ENCODE assay signal across 8 mouse cellular contexts in genomic region chr14:61037321-61038081, GRCm38 (mm10). TPM values are rescaled to one million over a fixed set of nuclear protein-coding genes. Genes with fewer than 3 reads are reported as not detected.
DNase-seq lines count a peak whose midpoint lies in the region; ATAC-seq and TF ChIP-seq lines count a peak whose summit lies in the region.

No protein-coding gene starts in this region.

- peak overlapping the region; percentile 57 for H3K27ac ChIP-seq in forebrain, embryonic 13.5 days
- no peak overlapping the region for H3K27ac ChIP-seq in heart, postnatal 0 days (ENCODE audit: low read depth)
- peak overlapping the region; percentile 97 for H3K27ac ChIP-seq in layer of hippocampus, adult 2 months
- no peak overlapping the region for H3K27ac ChIP-seq in liver, postnatal 0 days (ENCODE audit: low read depth)

- H3K9ac ChIP-seq in forebrain, embryonic 13.5 days: peak overlapping the region; percentile 74
- H3K9ac ChIP-seq in heart, postnatal 0 days (replicated peaks; ENCODE audit: low read depth, low read length): peak overlapping the region; percentile 47
- peak overlapping the region; percentile 47; the same call in 1 of the 2 replicates for H3K9ac ChIP-seq in liver, postnatal 0 days (replicated peaks)

- TF ChIP-seq EP300 in heart, postnatal 0 days (IDR thresholded peaks at IDR 0.05; ENCODE audit: low read depth): no peak
- TF ChIP-seq EP300 in liver, postnatal 0 days (IDR thresholded peaks at IDR 0.05; ENCODE audit: low read depth): no peak

- TF ChIP-seq CTCF in heart, postnatal 0 days (IDR thresholded peaks at IDR 0.05; ENCODE audit: low read depth): peak; percentile 20; the same call in 1 of the 2 replicates
- peak; percentile 53 for TF ChIP-seq CTCF in layer of hippocampus, adult 2 months (conservative IDR thresholded peaks at IDR 0.05)
- peak; percentile 16; the same call in 1 of the 2 replicates for TF ChIP-seq CTCF in liver, postnatal 0 days (IDR thresholded peaks at IDR 0.05; ENCODE audit: low read depth)

- peak; percentile 32 to 63 for DNase-seq in lung, adult 18-20 months
- no peak for DNase-seq in lung, postnatal 25 days (ENCODE audit: low spot score)
- peak; percentile 66 for DNase-seq in heart, postnatal 0 days (ENCODE audit: low spot score)
- DNase-seq in layer of hippocampus, adult 2 months (ENCODE audit: low spot score in 2 of 2): peak; percentile 60 to 70
- DNase-seq in liver, postnatal 0 days: peak; percentile 76
- DNase-seq in ovary, postnatal 10 days (ENCODE audit: low spot score): peak; percentile 33
- DNase-seq in urinary bladder, adult 18-20 months (ENCODE audit: low spot score in 2 of 2): peak; percentile 41 to 60

- peaks cover 29% of the 10 kb centered on the region for H3K27me3 ChIP-seq in forebrain, embryonic 13.5 days
- no peaks in the 10 kb centered on the region for H3K27me3 ChIP-seq in heart, postnatal 0 days (ENCODE audit: control insufficient read depth, insufficient read depth, low read length)
- no peaks in the 10 kb centered on the region for H3K27me3 ChIP-seq in liver, postnatal 0 days (ENCODE audit: insufficient read depth, low read length)

- ATAC-seq in forebrain, embryonic 13.5 days: peak; percentile 95
- ATAC-seq in heart, postnatal 0 days (ENCODE audit: insufficient read depth, low read depth): peak; percentile 94
- ATAC-seq in liver, postnatal 0 days: peak; percentile 89

- peaks cover 42% of the 10 kb centered on the region for H3K4me1 ChIP-seq in forebrain, embryonic 13.5 days
- no peaks in the 10 kb centered on the region for H3K4me1 ChIP-seq in heart, postnatal 0 days (ENCODE audit: control insufficient read depth, insufficient read depth)
- peaks cover 9% of the 10 kb centered on the region for H3K4me1 ChIP-seq in liver, postnatal 0 days (ENCODE audit: insufficient read depth)

- peak overlapping the region; percentile 68 for H3K4me3 ChIP-seq in forebrain, embryonic 13.5 days
- H3K4me3 ChIP-seq in heart, postnatal 0 days (ENCODE audit: low read depth, low read length): peak overlapping the region; percentile 56
- H3K4me3 ChIP-seq in layer of hippocampus, adult 2 months: peak overlapping the region; percentile 90
- H3K4me3 ChIP-seq in liver, postnatal 0 days (ENCODE audit: low read depth, low read length): peak overlapping the region; percentile 57

- under 1% methylated on average over 40 of the region's 40 CpGs for WGBS in forebrain, embryonic 13.5 days
- under 1% methylated on average over 36 of the region's 40 CpGs for WGBS in heart, postnatal 0 days
- WGBS in liver, postnatal 0 days (ENCODE audit: insufficient replicate concordance): 1% methylated on average over 40 of the region's 40 CpGs

- H3K9me3 ChIP-seq in forebrain, embryonic 13.5 days (replicated peaks): no peaks in the 10 kb centered on the region
- no peaks in the 10 kb centered on the region for H3K9me3 ChIP-seq in heart, postnatal 0 days (replicated peaks; ENCODE audit: control insufficient read depth, low read length)
- H3K9me3 ChIP-seq in liver, postnatal 0 days (ENCODE audit: low read length): no peaks in the 10 kb centered on the region

- H3K36me3 ChIP-seq in forebrain, embryonic 13.5 days (ENCODE audit: poor library complexity, severe bottlenecking): no peaks in the 10 kb centered on the region
- H3K36me3 ChIP-seq in heart, postnatal 0 days (replicated peaks; ENCODE audit: control insufficient read depth, insufficient read depth, low read length): no peaks in the 10 kb centered on the region
- H3K36me3 ChIP-seq in liver, postnatal 0 days (replicated peaks; ENCODE audit: insufficient read depth, low read length): no peaks in the 10 kb centered on the region

- peak overlapping the region; percentile 96 for H3K4me2 ChIP-seq in forebrain, embryonic 13.5 days
- peak overlapping the region; percentile 88 for H3K4me2 ChIP-seq in heart, postnatal 0 days (ENCODE audit: low read depth, low read length)
- H3K4me2 ChIP-seq in liver, postnatal 0 days (ENCODE audit: low read depth, low read length): peak overlapping the region; percentile 87

RNA-seq across cellular contexts. Expression of gene Tnfrsf19, which starts 8.8 kb away (rescaled TPM):
- 61.3 and 84.4 TPM in 2 replicates for polyA plus RNA-seq in forebrain, embryonic 13.5 days (2015; fragmentation: Nextera tagmentation; extraction: Ambion mirVana)
- total RNA-seq in heart, postnatal 0 days (2014; rRNA removed; ENCODE audit: low replicate concordance): 6.4 and 23.0 TPM in 2 replicates
- 7.0 and 8.7 TPM in 2 replicates for polyA plus RNA-seq in heart, postnatal 0 days (2015; fragmentation: Nextera tagmentation; extraction: Ambion mirVana)
- total RNA-seq in layer of hippocampus, adult 2 months (2021): 10 to 100 TPM; 49.0 to 50.0 TPM
- polyA plus RNA-seq in liver, postnatal 0 days (2015; fragmentation: Nextera tagmentation; extraction: Ambion mirVana): 2.4 and 2.5 TPM in 2 replicates

Comparison
In these comparisons a context has a peak if more than half of its experiments do, and no peak if none do; other contexts are left out.
1. H3K27ac ChIP-seq: peak in forebrain, embryonic 13.5 days (single experiment) and layer of hippocampus, adult 2 months (single experiment); none in heart, postnatal 0 days (single experiment) and liver, postnatal 0 days (single experiment).
2. Peak in every context shown above with its lines, with median percentiles within 50 percentile points of each other: ATAC-seq, H3K4me2 ChIP-seq, H3K4me3 ChIP-seq, H3K9ac ChIP-seq and CTCF ChIP-seq.